Mouse (Mus musculus): ENCODE measurements around the gene Bicra. TPM values are rescaled to one million over a fixed set of nuclear protein-coding genes. Genes with fewer than 3 reads are reported as not detected.

Gene Bicra
- polyA plus RNA-seq, 1 experiment from 2014 or later = 6.1 TPM

Other genes with a start within 250 kb of the Bicra start
- gene Obox6, start 208.2 kb downstream of the Bicra start, polyA plus RNA-seq (2014; fragmentation: Nextera tagmentation; extraction: Ambion mirVana) = not detected in 2 replicates
- 0.20 and 0.51 TPM in 2 replicates for gene Crx, start 168.0 kb downstream of the Bicra start, polyA plus RNA-seq (2014; fragmentation: Nextera tagmentation; extraction: Ambion mirVana)
- gene Crxos, start 165.3 kb downstream of the Bicra start, polyA plus RNA-seq (2014; fragmentation: Nextera tagmentation; extraction: Ambion mirVana) = 0.08 and 0.36 TPM in 2 replicates
- gene Selenow, start 125.5 kb downstream of the Bicra start, polyA plus RNA-seq (2014; fragmentation: Nextera tagmentation; extraction: Ambion mirVana) = 1,003 and 1,028 TPM in 2 replicates
- gene Nop53, start 101.8 kb downstream of the Bicra start, polyA plus RNA-seq (2014; fragmentation: Nextera tagmentation; extraction: Ambion mirVana) = 186 and 187 TPM in 2 replicates
- gene Ehd2, start 80.4 kb downstream of the Bicra start, polyA plus RNA-seq (2014; fragmentation: Nextera tagmentation; extraction: Ambion mirVana) = 8.9 and 10.9 TPM in 2 replicates
- not detected in 2 replicates for gene Zfp541, start 13.9 kb upstream of the Bicra start, polyA plus RNA-seq (2014; fragmentation: Nextera tagmentation; extraction: Ambion mirVana)
- 162 and 165 TPM in 2 replicates for gene Napa, start 50.5 kb upstream of the Bicra start, polyA plus RNA-seq (2014; fragmentation: Nextera tagmentation; extraction: Ambion mirVana)
- 16.2 and 18.2 TPM in 2 replicates for gene Kptn, start 72.0 kb upstream of the Bicra start, polyA plus RNA-seq (2014; fragmentation: Nextera tagmentation; extraction: Ambion mirVana)
- gene Slc8a2, start 81.9 kb upstream of the Bicra start, polyA plus RNA-seq (2014; fragmentation: Nextera tagmentation; extraction: Ambion mirVana) = 0.27 and 0.34 TPM in 2 replicates
- gene Meis3, start 127.2 kb upstream of the Bicra start, polyA plus RNA-seq (2014; fragmentation: Nextera tagmentation; extraction: Ambion mirVana) = 74.7 and 80.7 TPM in 2 replicates
- 9.0 and 10.3 TPM in 2 replicates for gene Dhx34, start 174.1 kb upstream of the Bicra start, polyA plus RNA-seq (2014; fragmentation: Nextera tagmentation; extraction: Ambion mirVana)
- gene C5ar2, start 196.2 kb upstream of the Bicra start, polyA plus RNA-seq (2014; fragmentation: Nextera tagmentation; extraction: Ambion mirVana) = 0.12 TPM in 1 of 2 replicates, not detected in the other
- 1.3 TPM in 2 replicates for gene C5ar1, start 211.6 kb upstream of the Bicra start, polyA plus RNA-seq (2014; fragmentation: Nextera tagmentation; extraction: Ambion mirVana)
- gene Inafm1, start 225.7 kb upstream of the Bicra start, polyA plus RNA-seq (2014; fragmentation: Nextera tagmentation; extraction: Ambion mirVana) = 9.8 and 10.3 TPM in 2 replicates
- 17.9 and 20.2 TPM in 2 replicates for gene Ccdc9, start 238.9 kb upstream of the Bicra start, polyA plus RNA-seq (2014; fragmentation: Nextera tagmentation; extraction: Ambion mirVana)